Mouse (Mus musculus) CD8-positive naive resting alpha-beta T cell, adult 2 months (primary cell): ENCODE results near the gene AI467606.

Experiments
- DNase-seq, 2 experiments: peaks; one replicate each; pipeline ENCODE4 v3.0.0; 2022; ENCODE audit warnings: low read depth in 2 of 2, low spot score in 2 of 2

Gene AI467606

GRCm38 (mm10) chr7:127090154-127091113 lies 725 bp upstream of the AI467606 start:
- DNase-seq = no peak

- no peak for DNase-seq
Measured at GRCm38 (mm10) chr7:127093914-127094313, 2.8 kb downstream of the AI467606 start.

GRCm38 (mm10) chr7:127096456-127096855 lies 5.3 kb downstream of the AI467606 start:
- DNase-seq = no peak

- DNase-seq = no peak
Measured at GRCm38 (mm10) chr7:127098521-127098920, 7.4 kb downstream of the AI467606 start.

GRCm38 (mm10) chr7:127098950-127099349 lies 7.8 kb downstream of the AI467606 start:
- DNase-seq = no peak

- DNase-seq = no peak
Measured at GRCm38 (mm10) chr7:127099528-127099927, 8.4 kb downstream of the AI467606 start.

- DNase-seq = no peak
Measured at GRCm38 (mm10) chr7:127101451-127102016, 10.4 kb downstream of the AI467606 start.

- no peak for DNase-seq
Measured at GRCm38 (mm10) chr7:127102148-127102547, 11.0 kb downstream of the AI467606 start.

GRCm38 (mm10) chr7:127103960-127104359 lies 12.8 kb downstream of the AI467606 start:
- no peak for DNase-seq

GRCm38 (mm10) chr7:127104560-127105332 lies 13.6 kb downstream of the AI467606 start:
- DNase-seq = peak; percentile 73 to 84

- DNase-seq = no peak
Measured at GRCm38 (mm10) chr7:127105551-127105950, 14.4 kb downstream of the AI467606 start.

- DNase-seq = peak; percentile 64 to 71
Measured at GRCm38 (mm10) chr7:127110239-127111007, 19.3 kb downstream of the AI467606 start.

- DNase-seq = peak; percentile 72 to 79
Measured at GRCm38 (mm10) chr7:127111461-127111860, 20.3 kb downstream of the AI467606 start.

- DNase-seq = no peak
Measured at GRCm38 (mm10) chr7:127112251-127112841, 21.2 kb downstream of the AI467606 start.

- no peak for DNase-seq
Measured at GRCm38 (mm10) chr7:127112921-127113597, 21.9 kb downstream of the AI467606 start.

- DNase-seq = no peak
Measured at GRCm38 (mm10) chr7:127113614-127114259, 22.6 kb downstream of the AI467606 start.

- DNase-seq = no peak
Measured at GRCm38 (mm10) chr7:127114920-127115319, 23.8 kb downstream of the AI467606 start.

GRCm38 (mm10) chr7:127116331-127116935 lies 25.3 kb downstream of the AI467606 start:
- DNase-seq = no peak

- no peak for DNase-seq
Measured at GRCm38 (mm10) chr7:127117948-127118347, 26.8 kb downstream of the AI467606 start.
